ENCODE assay signal across 30 mouse cellular contexts in the genomic region with DNA sequence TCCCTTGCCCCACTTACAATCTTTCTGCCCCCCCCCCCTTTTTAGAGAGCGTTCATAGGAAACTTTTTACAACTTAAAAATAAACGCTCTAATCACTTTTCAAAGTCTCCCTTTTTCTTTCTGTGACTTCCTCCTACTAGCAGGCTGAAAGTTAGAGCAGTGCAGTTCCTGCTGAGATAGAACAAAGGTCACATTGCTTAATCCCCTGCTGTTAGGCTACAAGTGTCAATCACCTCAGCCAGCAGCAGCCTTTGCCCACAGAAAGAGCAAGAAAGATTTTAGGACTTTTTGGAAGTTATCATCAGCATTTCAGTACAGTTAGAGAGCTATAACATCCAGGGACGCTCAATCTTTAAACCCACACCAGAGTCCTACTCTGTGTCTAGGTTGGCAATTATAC.
DNase-seq lines count a peak whose midpoint lies in the region; ATAC-seq and TF ChIP-seq lines count a peak whose summit lies in the region.
"Had no signal": no experiment of that assay in that cellular context is flagged by ENCODE, and none has a peak within 500 bp of the region (broad histone marks: within the 10 kb centered on the region; RNA-seq: fewer than 3 reads in every experiment).

No protein-coding gene starts in this region.

- no peaks in the 10 kb centered on the region for H3K4me1 ChIP-seq in kidney, adult 2 months (ENCODE audit: control insufficient read depth, insufficient read depth, low read length)
- no peaks in the 10 kb centered on the region for H3K4me1 ChIP-seq in kidney, embryonic 16.5 days (ENCODE audit: insufficient read depth, low read length)
- H3K4me1 ChIP-seq: embryonic facial prominence, embryonic 12.5 days; embryonic facial prominence, embryonic 15.5 days; heart, embryonic 12.5 days; heart, embryonic 15.5 days; hindbrain, embryonic 10.5 days; hindbrain, embryonic 13.5 days had no signal

- H3K9me3 ChIP-seq in kidney, embryonic 16.5 days (ENCODE audit: low read length) = no peaks in the 10 kb centered on the region
- H3K9me3 ChIP-seq: embryonic facial prominence, embryonic 12.5 days; embryonic facial prominence, embryonic 15.5 days; heart, embryonic 12.5 days; heart, embryonic 15.5 days; hindbrain, embryonic 10.5 days; hindbrain, embryonic 13.5 days had no signal

- H3K36me3 ChIP-seq in kidney, adult 2 months (ENCODE audit: control insufficient read depth, insufficient read depth, low read length) = no peaks in the 10 kb centered on the region
- no peaks in the 10 kb centered on the region for H3K36me3 ChIP-seq in kidney, embryonic 16.5 days (ENCODE audit: insufficient read depth, low read length)
- H3K36me3 ChIP-seq: embryonic facial prominence, embryonic 12.5 days; embryonic facial prominence, embryonic 15.5 days; heart, embryonic 12.5 days; heart, embryonic 15.5 days; hindbrain, embryonic 10.5 days; hindbrain, embryonic 13.5 days had no signal

- no peak for TF ChIP-seq POLR2A in kidney, adult 2 months (IDR thresholded peaks at IDR 0.05; ENCODE audit: low read depth, low read length)

- no peak overlapping the region for H3K4me2 ChIP-seq in kidney, embryonic 16.5 days (replicated peaks; ENCODE audit: low read depth, low read length)
- H3K4me2 ChIP-seq: embryonic facial prominence, embryonic 12.5 days; embryonic facial prominence, embryonic 15.5 days; heart, embryonic 12.5 days; heart, embryonic 15.5 days; hindbrain, embryonic 13.5 days had no signal

- no peak overlapping the region for H3K4me3 ChIP-seq in kidney, adult 2 months (ENCODE audit: insufficient read depth, low read depth, low read length)
- H3K4me3 ChIP-seq in kidney, embryonic 16.5 days (ENCODE audit: low read length) = no peak overlapping the region
- H3K4me3 ChIP-seq: embryonic facial prominence, embryonic 12.5 days; embryonic facial prominence, embryonic 15.5 days; gastrocnemius, adult 2 months; heart, embryonic 12.5 days; heart, embryonic 15.5 days; hindbrain, embryonic 10.5 days; hindbrain, embryonic 13.5 days had no signal

- WGBS in kidney, adult 2 months = 62% methylated on average over 3 of the region's 3 CpGs
- WGBS in kidney, embryonic 16.5 days = 73% methylated on average over 3 of the region's 3 CpGs

- no peaks in the 10 kb centered on the region for H3K27me3 ChIP-seq in kidney, adult 2 months (replicated peaks; ENCODE audit: control insufficient read depth, insufficient read depth, low read length)
- no peaks in the 10 kb centered on the region for H3K27me3 ChIP-seq in kidney, embryonic 16.5 days (ENCODE audit: insufficient read depth, low read length)
- H3K27me3 ChIP-seq: CH12.LX; embryonic facial prominence, embryonic 12.5 days; embryonic facial prominence, embryonic 15.5 days; heart, embryonic 12.5 days; heart, embryonic 15.5 days; hindbrain, embryonic 13.5 days had no signal

- H3K27ac ChIP-seq in kidney, adult 2 months (ENCODE audit: insufficient read depth, low read depth, low read length) = no peak overlapping the region
- no peak overlapping the region for H3K27ac ChIP-seq in kidney, embryonic 16.5 days (ENCODE audit: low read length)
- H3K27ac ChIP-seq: embryonic facial prominence, embryonic 12.5 days; embryonic facial prominence, embryonic 15.5 days; gastrocnemius, adult 2 months; heart, embryonic 15.5 days; hindbrain, embryonic 10.5 days; hindbrain, embryonic 13.5 days had no signal

- peak; percentile 43 for DNase-seq in kidney, adult 2 months
- peak; percentile 3 to 10 for DNase-seq in kidney, postnatal 36 days
- no peak for DNase-seq in kidney, postnatal 10 days
- peak; percentile 37 for DNase-seq in R1 (ENCODE audit: low read depth, low spot score)
- no peak for DNase-seq in adrenal gland, adult 2 months
- DNase-seq: adrenal gland, adult 8-10 months; adrenal gland, postnatal 25 days; B cell, adult 2 months; cerebellum, adult 11-12 months; cerebellum, adult 8-10 months; cerebellum, postnatal 10 days; cerebellum, postnatal 36 days; embryo, embryonic 11 days; forebrain, postnatal 0 days; gastrocnemius, adult 2 months; gastrocnemius, postnatal 14 days; heart, adult 18-20 months; heart, postnatal 10 days; heart, postnatal 36 days had no signal

- TF ChIP-seq CTCF in kidney, adult 2 months (conservative IDR thresholded peaks at IDR 0.05; ENCODE audit: insufficient read depth, insufficient read length, low read depth, low read length) = no peak

- ATAC-seq in kidney, embryonic 16.5 days (ENCODE audit: low FRiP score, low TSS enrichment) = no peak
- ATAC-seq in granulocyte monocyte progenitor cell, adult 5-6 weeks (replicated peaks; ENCODE audit: poor library complexity, severe bottlenecking) = no peak
- ATAC-seq: forebrain, embryonic 14.5 days; forebrain, postnatal 0 days; hindbrain, embryonic 16.5 days had no signal

- no peak overlapping the region for H3K9ac ChIP-seq in kidney, embryonic 16.5 days (replicated peaks; ENCODE audit: low read length)
- H3K9ac ChIP-seq: embryonic facial prominence, embryonic 12.5 days; embryonic facial prominence, embryonic 15.5 days; forebrain, postnatal 0 days; heart, embryonic 12.5 days; heart, embryonic 15.5 days; hindbrain, embryonic 13.5 days had no signal

Comparison
In these comparisons a context has a peak if more than half of its experiments do, and no peak if none do; other contexts are left out.
1. DNase-seq: peak in kidney, adult 2 months (single experiment), kidney, postnatal 36 days (2 of 2) and R1 (single experiment); none in kidney, postnatal 10 days (single experiment) and adrenal gland, adult 2 months (single experiment).